Mouse (Mus musculus): ENCODE results near the gene Lrmp.

Lrmp gene

DNA sequence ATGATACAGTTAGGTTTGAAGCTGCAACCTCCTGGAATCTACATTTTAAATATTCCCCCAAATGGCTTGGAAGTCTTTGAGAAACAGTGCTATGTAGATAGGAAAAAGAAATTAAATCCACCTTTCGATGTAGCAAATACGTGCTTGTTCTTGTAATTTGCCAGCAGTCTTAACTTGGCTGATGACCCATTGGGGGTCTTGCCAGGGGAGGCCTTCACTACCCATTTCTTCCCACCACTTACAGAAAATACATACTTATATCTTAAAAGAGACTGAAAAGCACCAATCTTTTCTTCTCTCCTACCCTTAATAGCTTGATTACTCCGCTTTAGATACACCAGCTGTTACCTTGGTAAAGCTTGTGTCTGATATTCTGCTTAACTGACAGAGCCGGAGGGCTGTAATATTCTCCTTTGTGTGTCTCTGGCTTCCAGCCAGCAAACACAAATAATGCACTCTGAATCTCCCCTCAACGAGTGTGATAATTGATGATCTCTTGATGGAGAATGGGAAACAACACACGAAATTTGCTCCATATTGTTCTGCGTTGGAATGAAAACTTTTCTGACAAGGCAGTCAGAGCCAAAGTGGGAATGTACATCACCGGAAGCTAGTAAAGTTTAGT lies 94.7 kb downstream of the Lrmp start:
- DNase-seq, result no peak

GRCm38 (mm10) chr6:145210816-145211338 lies 95.4 kb downstream of the Lrmp start, which contains the start of the genes Casc1 and Etfrf1:
Casc1 (minus strand) TSS chr6:145211005.
Etfrf1 (plus strand) TSS chr6:145211134.
- peak; percentile 100 for DNase-seq

- no peak for DNase-seq
Observed at GRCm38 (mm10) chr6:145211376-145212305, 96.2 kb downstream of the Lrmp start.

- DNase-seq, result no peak
Observed at GRCm38 (mm10) chr6:145213916-145214315, 98.5 kb downstream of the Lrmp start.

GRCm38 (mm10) chr6:145215826-145216225 lies 100.4 kb downstream of the Lrmp start:
- no peak for DNase-seq

- no peak for DNase-seq
Observed at GRCm38 (mm10) chr6:145224246-145224645, 108.8 kb downstream of the Lrmp start.
